Mouse (Mus musculus): ENCODE data around the gene Oprl1.

The Oprl1 gene

GRCm38 (mm10) chr2:181714903-181715326, at the start of gene Oprl1:
Gene Oprl1 (plus strand): TSS chr2:181715016.
- no peak for DNase-seq (ENCODE audit: low read depth, low spot score)

DNA sequence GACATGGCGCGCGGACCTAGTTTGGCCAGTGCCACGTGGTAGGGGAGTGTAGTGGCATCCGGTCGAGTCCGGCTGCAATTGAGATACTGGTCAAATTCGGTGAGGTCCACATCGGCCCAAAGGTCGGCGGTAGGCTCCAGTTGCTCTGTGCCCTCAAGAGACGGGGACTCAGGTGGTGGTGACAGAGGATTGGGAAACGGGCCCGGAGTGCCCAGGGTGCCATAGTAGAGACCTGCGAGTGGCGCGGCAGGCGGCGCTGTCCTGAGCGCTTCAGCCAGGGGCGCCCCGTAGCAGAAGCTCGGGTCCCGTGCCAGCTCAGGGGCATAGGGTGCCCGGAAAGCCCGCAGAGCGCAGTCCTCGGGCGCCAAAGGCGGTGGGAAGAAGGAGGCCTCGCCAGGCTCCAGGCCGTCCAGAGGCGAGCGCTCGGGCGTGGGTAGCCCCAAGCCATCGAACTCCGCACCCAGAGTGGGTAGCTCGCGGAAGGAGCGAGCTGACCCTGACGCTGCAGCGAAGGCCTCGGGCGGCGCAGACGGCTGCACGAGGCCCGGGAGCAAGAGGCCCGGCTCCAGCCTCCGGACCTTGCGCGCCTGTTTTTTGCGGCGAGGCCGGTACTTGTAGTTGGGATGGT, 44.4 kb upstream of the Oprl1 start:
- DNase-seq (ENCODE audit: low read depth, low spot score) = no peak

GRCm38 (mm10) chr2:181670913-181671311, 43.9 kb upstream of the Oprl1 start:
- DNase-seq (ENCODE audit: low read depth, low spot score) = no peak

DNA sequence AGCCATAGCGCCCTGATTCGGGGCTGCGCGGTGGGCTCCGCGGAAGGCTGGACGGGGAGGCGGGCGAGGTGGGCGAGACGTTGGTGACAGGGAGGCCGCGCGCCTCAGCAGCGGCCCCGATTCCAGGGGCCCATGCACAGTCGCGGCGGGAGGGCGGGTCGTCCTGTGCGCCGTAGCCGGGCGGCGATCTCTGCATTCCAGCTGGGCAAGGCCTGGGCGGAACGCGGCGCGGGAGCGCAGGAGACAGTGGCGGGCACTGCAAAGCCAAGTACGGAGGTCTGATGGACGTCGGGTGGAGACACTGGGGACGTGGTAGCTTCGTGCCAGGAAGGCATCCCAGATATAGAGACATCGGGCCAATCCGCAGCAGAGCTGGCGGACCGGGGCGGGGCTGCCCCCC, 43.5 kb upstream of the Oprl1 start, which contains the start of gene Sox18:
Gene Sox18 (minus strand): TSS at position 315 of the 400 bp plus-strand sequence.
- DNase-seq (ENCODE audit: low read depth, low spot score) = no peak

DNA sequence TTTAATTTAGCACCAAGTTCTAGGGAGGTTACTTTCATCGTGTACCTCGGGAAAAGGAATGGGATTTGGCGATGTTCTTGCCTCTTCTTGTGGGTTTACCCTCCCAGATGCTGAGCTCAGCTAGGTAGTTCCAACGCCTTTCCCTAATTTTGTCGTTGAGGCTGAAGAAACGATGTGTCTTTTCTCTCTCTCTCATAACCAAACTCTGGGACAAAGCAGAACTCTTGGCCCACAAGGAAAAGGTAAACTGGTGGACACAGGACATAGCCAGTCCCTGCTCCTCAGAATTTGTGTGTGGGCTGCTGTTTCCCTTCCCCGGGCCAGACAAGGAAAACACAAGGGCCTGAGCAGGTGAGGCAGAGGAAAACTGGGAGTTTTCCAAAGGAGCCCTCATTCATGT, 42.8 kb upstream of the Oprl1 start:
- no peak for DNase-seq (ENCODE audit: low read depth, low spot score)

- DNase-seq (ENCODE audit: low read depth, low spot score) = no peak
Measured at GRCm38 (mm10) chr2:181673501-181673900, 41.3 kb upstream of the Oprl1 start.

GRCm38 (mm10) chr2:181674934-181675333, 39.9 kb upstream of the Oprl1 start:
- no peak for DNase-seq (ENCODE audit: low read depth, low spot score)

- no peak for DNase-seq (ENCODE audit: low read depth, low spot score)
Measured at GRCm38 (mm10) chr2:181675454-181675853, 39.4 kb upstream of the Oprl1 start.

- DNase-seq (ENCODE audit: low read depth, low spot score) = no peak
Measured at GRCm38 (mm10) chr2:181676424-181676823, 38.4 kb upstream of the Oprl1 start.

DNA sequence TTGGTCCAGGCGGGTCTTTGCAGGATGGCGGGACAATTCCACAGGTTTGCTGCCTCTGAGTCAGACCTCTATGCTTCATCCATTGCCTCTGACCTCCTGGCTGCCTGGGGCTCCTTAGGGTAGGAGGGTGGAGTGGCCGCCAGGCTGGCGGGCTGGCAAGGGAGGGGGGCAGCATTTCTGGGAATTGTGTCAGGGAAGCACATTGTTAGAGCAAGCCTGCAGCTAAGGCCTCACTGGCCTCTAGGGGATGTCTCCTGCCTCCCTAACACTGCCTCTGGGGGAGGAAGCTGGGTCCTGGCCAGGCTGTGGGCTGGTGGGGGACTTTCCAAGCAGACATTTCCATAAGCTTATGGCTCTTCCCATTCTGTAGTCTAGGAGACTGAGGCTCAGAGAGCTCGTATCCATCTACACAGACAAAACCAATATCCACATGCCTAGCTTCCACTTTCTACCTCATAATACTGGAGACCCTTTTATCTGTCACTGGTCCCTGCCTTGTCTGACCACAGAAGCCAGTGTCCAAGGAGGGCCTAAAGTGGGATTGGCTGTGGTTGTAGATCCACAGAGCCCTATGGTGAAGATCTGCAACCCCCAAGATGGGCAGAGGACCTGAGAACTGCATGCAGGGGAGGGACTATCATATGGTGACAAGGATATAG, 37.6 kb upstream of the Oprl1 start:
- DNase-seq (ENCODE audit: low read depth, low spot score) = no peak

DNA sequence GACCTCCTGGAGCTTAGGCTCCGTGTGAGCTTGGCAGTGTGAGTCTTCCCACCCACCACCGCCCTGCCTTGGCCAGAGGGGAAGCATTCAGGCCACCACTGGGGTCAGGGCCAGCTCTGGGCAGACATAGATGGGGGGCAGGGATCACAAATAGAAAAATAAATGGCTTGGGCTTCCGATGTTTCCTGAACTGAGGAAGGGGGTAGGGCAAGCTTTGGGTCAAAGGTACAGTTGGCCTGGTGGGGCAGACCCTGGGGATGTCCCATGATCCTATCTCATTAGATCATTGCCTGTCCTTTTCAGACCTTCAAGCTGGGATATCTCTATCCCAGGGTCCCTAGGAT, 37.1 kb upstream of the Oprl1 start:
- no peak for DNase-seq (ENCODE audit: low read depth, low spot score)

GRCm38 (mm10) chr2:181678780-181679179, 36.0 kb upstream of the Oprl1 start:
- peak; percentile 86 for DNase-seq (ENCODE audit: low read depth, low spot score)

DNA sequence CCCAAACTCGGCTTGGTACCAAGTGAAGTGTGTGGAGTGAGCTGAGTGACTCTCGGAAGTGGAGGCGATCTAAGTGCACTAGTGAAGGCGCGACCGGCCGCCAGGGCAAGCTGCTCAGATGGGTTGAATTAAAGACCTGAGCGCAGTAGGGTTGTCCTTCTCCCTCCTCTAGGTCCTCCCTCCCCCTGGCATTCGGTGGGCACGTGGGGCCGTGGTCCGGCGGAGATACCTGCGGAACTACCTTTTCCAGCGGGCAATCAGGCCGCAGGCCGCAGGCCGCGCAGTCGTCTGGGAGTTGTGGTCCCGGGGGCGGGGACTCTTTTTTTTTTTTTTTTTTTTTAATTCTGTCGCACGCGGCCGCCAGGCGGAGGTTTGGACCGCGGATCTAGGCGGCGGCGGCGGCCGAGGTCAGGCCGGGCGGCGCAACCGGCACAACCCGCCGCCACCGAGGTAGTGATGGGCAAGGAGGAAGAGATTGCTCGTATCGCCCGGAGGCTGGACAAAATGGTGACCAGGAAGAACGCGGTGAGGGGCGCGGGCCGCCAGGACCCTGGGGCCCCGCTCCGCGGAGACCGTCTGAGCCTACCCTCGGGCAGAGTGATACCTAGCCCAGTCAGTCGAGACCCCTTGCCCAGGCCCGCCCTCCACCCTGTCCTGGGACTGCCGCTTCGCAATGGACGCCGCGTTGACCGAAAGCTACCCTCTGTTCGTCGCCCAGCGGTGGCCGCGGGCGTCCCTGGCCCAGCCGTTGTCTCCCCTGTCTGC, 34.7 kb upstream of the Oprl1 start, which contains the start of gene Tcea2:
Gene Tcea2 (plus strand): TSS at position 360 of the 765 bp plus-strand sequence.
- peak; percentile 83 for DNase-seq (ENCODE audit: low read depth, low spot score)

GRCm38 (mm10) chr2:181680716-181681117, 34.1 kb upstream of the Oprl1 start:
- peak; percentile 48 for DNase-seq (ENCODE audit: low read depth, low spot score)

DNA sequence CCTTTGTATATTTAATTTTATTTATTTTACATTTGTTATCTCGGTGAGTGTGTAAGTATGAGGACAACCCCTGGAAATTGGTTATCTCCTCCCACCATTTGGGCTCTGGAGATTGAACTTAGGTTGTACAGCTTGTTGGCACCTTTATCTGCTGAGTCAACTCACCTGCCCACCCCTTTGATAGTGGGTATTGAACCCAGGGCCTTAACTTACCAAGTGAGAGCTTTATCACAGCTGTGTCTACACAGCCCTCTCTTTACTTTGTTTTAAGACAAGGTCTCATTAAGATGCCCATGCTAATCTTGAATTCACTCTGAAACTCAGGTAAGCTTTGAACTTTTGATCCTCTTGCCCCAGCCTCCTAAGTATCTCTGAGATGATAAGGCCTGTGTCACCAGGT, 32.8 kb upstream of the Oprl1 start:
- no peak for DNase-seq (ENCODE audit: low read depth, low spot score)

- no peak for DNase-seq (ENCODE audit: low read depth, low spot score)
Measured at GRCm38 (mm10) chr2:181683381-181683780, 31.4 kb upstream of the Oprl1 start.

DNA sequence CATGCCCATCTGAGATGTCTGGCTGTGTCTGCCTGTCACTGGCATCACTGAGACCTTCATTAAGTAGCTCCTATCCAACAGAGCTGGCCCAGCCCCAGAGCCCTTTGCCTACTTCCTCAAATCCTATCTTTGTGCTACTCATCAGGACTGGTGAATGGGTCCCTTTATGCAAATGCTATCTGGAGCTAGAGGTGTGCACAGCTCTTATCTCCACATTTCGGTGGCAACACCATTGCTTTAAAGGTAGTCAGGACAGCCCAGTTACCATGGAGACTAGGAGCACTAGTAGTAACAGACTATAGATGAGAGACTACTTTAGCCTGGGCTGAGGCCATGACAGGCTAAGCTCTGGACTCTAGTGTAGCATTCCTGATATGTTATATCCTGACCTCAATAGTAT, 30.1 kb upstream of the Oprl1 start:
- DNase-seq (ENCODE audit: low read depth, low spot score) = no peak

DNA sequence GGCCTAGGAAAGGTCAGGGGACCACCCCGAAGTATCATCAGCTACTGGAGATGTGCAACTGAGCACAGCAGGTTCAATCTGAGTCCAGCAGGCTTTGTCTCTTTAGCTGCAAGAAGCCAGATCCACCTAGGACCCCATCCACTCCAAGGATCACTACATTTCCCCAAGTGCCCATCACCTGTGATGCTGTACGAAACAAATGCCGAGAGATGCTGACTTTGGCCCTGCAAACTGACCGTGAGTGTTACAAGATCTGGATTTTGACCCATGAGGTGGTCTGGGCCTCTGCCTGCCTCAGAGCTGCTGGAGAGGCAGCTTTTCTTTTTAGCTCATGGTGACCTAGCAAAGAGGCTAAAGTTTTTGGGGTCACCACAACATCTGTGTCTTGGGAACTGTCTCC, 29.1 kb upstream of the Oprl1 start:
- no peak for DNase-seq (ENCODE audit: low read depth, low spot score)

DNA sequence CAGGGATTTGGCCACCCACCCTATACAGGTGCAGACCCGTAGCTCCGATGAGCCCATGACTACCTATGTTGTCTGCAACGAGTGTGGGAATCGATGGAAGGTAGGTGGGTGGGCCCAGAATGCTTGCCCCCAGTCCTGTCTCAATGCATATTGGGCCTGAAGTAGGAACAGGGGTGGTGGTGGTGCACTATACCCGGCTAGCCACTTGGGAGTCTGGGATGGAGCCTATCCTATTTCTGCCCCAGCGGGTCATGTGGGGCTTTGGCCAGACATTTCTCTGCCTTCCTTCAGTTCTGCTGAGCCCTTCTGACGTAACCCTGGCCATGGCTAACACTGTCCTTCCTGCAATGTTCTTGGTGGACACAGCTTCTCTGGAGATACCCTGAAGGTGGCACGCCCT, 27.2 kb upstream of the Oprl1 start:
- no peak for DNase-seq (ENCODE audit: low read depth, low spot score)

- no peak for DNase-seq (ENCODE audit: low read depth, low spot score)
Measured at GRCm38 (mm10) chr2:181689466-181690160, 25.2 kb upstream of the Oprl1 start.

- DNase-seq (ENCODE audit: low read depth, low spot score) = no peak
Measured at GRCm38 (mm10) chr2:181691083-181691482, 23.7 kb upstream of the Oprl1 start.

DNA sequence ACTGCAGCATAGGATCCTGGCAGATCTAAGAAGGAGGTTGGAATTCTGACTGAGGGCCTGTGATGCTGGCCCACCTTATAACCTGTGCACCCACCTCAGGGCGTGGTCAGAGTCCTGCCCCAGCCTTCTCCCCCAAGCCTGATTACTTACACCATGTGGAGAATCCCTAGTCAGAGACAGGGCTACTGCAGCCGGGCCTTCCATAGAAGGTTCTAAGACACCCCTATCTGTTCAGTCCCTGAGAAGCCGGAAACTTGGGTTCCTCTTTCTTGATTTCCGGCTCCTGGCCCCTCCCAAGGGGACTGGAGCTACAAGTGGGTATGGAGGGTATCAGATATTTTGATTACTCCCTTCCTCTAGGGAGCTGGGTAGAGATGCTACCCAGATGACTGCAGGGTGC, 23.2 kb upstream of the Oprl1 start:
- peak; percentile 49 for DNase-seq (ENCODE audit: low read depth, low spot score)
